Mouse (Mus musculus): ENCODE data around the gene Fabp6.

Gene Fabp6

GRCm38 (mm10) chr11:43589530-43590072 is 11.7 kb downstream of the Fabp6 start:
- DNase-seq (ENCODE audit: low spot score) = no peak

- DNase-seq (ENCODE audit: low spot score) = peak; percentile 32
Measured at GRCm38 (mm10) chr11:43586324-43587090, 14.8 kb downstream of the Fabp6 start, which contains the start of gene 4933415A04Rik. TSS of gene 4933415A04Rik (plus strand) at chr11:43587040.

- no peak for DNase-seq (ENCODE audit: low spot score)
Measured at GRCm38 (mm10) chr11:43585211-43586005, 15.9 kb downstream of the Fabp6 start.

- DNase-seq (ENCODE audit: low spot score) = no peak
Measured at GRCm38 (mm10) chr11:43577713-43578478, 23.4 kb downstream of the Fabp6 start.

GRCm38 (mm10) chr11:43575376-43576151 is 25.8 kb downstream of the Fabp6 start:
- no peak for DNase-seq (ENCODE audit: low spot score)

- no peak for DNase-seq (ENCODE audit: low spot score)
Measured at GRCm38 (mm10) chr11:43575061-43575375, 26.3 kb downstream of the Fabp6 start.

- DNase-seq (ENCODE audit: low spot score) = no peak
Measured at GRCm38 (mm10) chr11:43569595-43569994, 31.7 kb downstream of the Fabp6 start.

GRCm38 (mm10) chr11:43569188-43569587 is 32.2 kb downstream of the Fabp6 start:
- DNase-seq (ENCODE audit: low spot score) = no peak

GRCm38 (mm10) chr11:43568263-43568662 is 33.1 kb downstream of the Fabp6 start:
- DNase-seq (ENCODE audit: low spot score) = peak; percentile 29

GRCm38 (mm10) chr11:43566696-43567095 is 34.6 kb downstream of the Fabp6 start:
- DNase-seq (ENCODE audit: low spot score) = no peak

- DNase-seq (ENCODE audit: low spot score) = no peak
Measured at GRCm38 (mm10) chr11:43565852-43566251, 35.5 kb downstream of the Fabp6 start.

GRCm38 (mm10) chr11:43565414-43565813 is 35.9 kb downstream of the Fabp6 start:
- no peak for DNase-seq (ENCODE audit: low spot score)

- no peak for DNase-seq (ENCODE audit: low spot score)
Measured at GRCm38 (mm10) chr11:43563654-43564244, 37.6 kb downstream of the Fabp6 start.

GRCm38 (mm10) chr11:43559515-43560292 is 41.6 kb downstream of the Fabp6 start:
- no peak for DNase-seq (ENCODE audit: low spot score)

GRCm38 (mm10) chr11:43556538-43556937 is 44.8 kb downstream of the Fabp6 start:
- DNase-seq (ENCODE audit: low spot score) = no peak

GRCm38 (mm10) chr11:43552675-43553074 is 48.7 kb downstream of the Fabp6 start:
- no peak for DNase-seq (ENCODE audit: low spot score)

GRCm38 (mm10) chr11:43551756-43552155 is 49.6 kb downstream of the Fabp6 start:
- no peak for DNase-seq (ENCODE audit: low spot score)

GRCm38 (mm10) chr11:43549701-43550100 is 51.6 kb downstream of the Fabp6 start:
- DNase-seq (ENCODE audit: low spot score) = no peak

- DNase-seq (ENCODE audit: low spot score) = no peak
Measured at GRCm38 (mm10) chr11:43548657-43549435, 52.5 kb downstream of the Fabp6 start.
